In the genomic region with DNA sequence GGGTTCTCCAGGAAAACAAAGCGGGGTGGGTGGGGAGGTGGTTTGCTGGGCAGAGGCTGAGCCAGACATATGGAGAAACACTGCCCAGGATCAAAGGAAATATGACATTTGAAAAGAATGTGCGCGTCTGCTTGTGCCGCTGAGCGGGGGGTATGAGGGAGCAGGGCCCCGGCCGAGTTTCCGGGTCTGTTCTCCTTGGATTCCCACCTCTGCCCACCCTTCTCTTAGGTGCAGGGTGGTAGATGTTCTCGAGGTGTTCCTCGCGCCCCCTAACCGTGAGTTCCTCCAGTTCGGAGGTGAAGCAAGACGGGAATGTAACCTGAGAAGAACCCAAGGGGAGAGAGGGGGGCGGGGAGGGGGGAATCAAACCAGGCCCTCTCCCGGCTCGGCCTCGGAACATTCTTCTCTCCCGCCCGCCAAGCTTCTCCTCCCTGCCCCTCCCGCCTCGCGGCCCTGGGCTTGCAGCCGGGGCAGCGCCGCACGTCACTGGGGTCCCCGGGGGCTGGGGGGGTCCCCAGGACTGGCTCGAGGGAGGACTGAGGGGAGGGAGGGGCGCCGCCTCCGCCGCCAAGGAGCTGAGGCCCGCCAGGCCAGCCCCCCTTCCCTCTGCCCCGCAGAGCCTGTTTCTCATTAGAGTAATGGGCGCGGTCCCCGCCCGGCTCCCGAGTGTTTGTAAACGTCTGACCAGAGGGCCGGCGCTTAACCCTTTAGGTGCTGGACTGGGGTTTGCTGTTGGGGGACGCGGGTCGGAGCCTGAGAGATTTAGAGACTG, we compare ENCODE assay signal across 8 mouse cellular contexts. TPM values are rescaled to one million over a fixed set of nuclear protein-coding genes. Genes with fewer than 3 reads are reported as not detected.
A peak's percentile ranks its signal among the peaks of the same experiment; 100 is the strongest.
DNase-seq lines count a peak whose midpoint lies in the region; ATAC-seq and TF ChIP-seq lines count a peak whose summit lies in the region.

Nfatc4 (plus strand) TSS at position 154 of the 772 bp plus-strand sequence.

- peak within 1 kb of the TSS; percentile 27 for H3ac ChIP-seq in myocyte (ENCODE audit: control insufficient read depth, insufficient read length)

- no peak within 1 kb of the TSS for H3K27ac ChIP-seq in bone marrow macrophage, adult 2 months (ENCODE audit: insufficient read depth, low read depth, low read length)
- peak within 1 kb of the TSS; percentile 92 for H3K27ac ChIP-seq in gastrocnemius, adult 2 months
- H3K27ac ChIP-seq in hindbrain, embryonic 14.5 days = peak within 1 kb of the TSS; percentile 76
- peak within 1 kb of the TSS; percentile 96 for H3K27ac ChIP-seq in limb, embryonic 14.5 days (replicated peaks; ENCODE audit: low read depth, low read length)

- TF ChIP-seq CTCF in bone marrow macrophage, adult 2 months (IDR thresholded peaks at IDR 0.05; ENCODE audit: low read depth, low read length) = no peak
- TF ChIP-seq CTCF in gastrocnemius, adult 2 months (IDR thresholded peaks at IDR 0.05) = no peak

- WGBS in hindbrain, embryonic 14.5 days = under 1% methylated on average over 34 of the region's 46 CpGs
- WGBS in limb, embryonic 14.5 days = 3% methylated on average over 32 of the region's 46 CpGs

- H3K79me2 ChIP-seq in myocyte (ENCODE audit: control insufficient read depth, insufficient read depth) = no peaks in the 10 kb centered on the region

- no peak for TF ChIP-seq POLR2A in bone marrow macrophage, adult 2 months (IDR thresholded peaks at IDR 0.05; ENCODE audit: borderline replicate concordance, low read depth, low read length)
- no peak for TF ChIP-seq POLR2A in limb, embryonic 14.5 days (IDR thresholded peaks at IDR 0.05; ENCODE audit: borderline replicate concordance, extremely low read depth, insufficient read depth, insufficient read length)
- peak; percentile 21 for TF ChIP-seq POLR2A in myocyte (IDR thresholded peaks at IDR 0.05; ENCODE audit: insufficient read length, low read depth)

- ATAC-seq in hindbrain, embryonic 14.5 days (ENCODE audit: low FRiP score) = peak; percentile 74
- peak; percentile 80 for ATAC-seq in limb, embryonic 14.5 days (ENCODE audit: low FRiP score, low read depth)

- no peaks in the 10 kb centered on the region for H3K36me3 ChIP-seq in hindbrain, embryonic 14.5 days (replicated peaks; ENCODE audit: control insufficient read depth, insufficient read depth)
- H3K36me3 ChIP-seq in limb, embryonic 14.5 days (ENCODE audit: control insufficient read depth, insufficient read depth, low read length) = peaks cover 21% of the 10 kb centered on the region
- no peaks in the 10 kb centered on the region for H3K36me3 ChIP-seq in myocyte (ENCODE audit: control insufficient read depth, insufficient read depth)

- peaks cover 20% of the 10 kb centered on the region for H3K27me3 ChIP-seq in hindbrain, embryonic 14.5 days (ENCODE audit: control insufficient read depth, insufficient read depth, low read length)
- H3K27me3 ChIP-seq in limb, embryonic 14.5 days (ENCODE audit: control insufficient read depth, insufficient read depth, low read length) = no peaks in the 10 kb centered on the region
- H3K27me3 ChIP-seq in myocyte (ENCODE audit: control insufficient read depth, insufficient read depth, insufficient read length) = no peaks in the 10 kb centered on the region

- no peaks in the 10 kb centered on the region for H3K9me3 ChIP-seq in hindbrain, embryonic 14.5 days (ENCODE audit: control insufficient read depth, low read length)
- no peaks in the 10 kb centered on the region for H3K9me3 ChIP-seq in limb, embryonic 14.5 days (ENCODE audit: control insufficient read depth, low read length)

- intact Hi-C loops in gastrocnemius, adult 2 months (cut with DNase I) = loop anchor here (1.0 to 2.0 kb wide), 3 partner anchors 40 to 95 kb away; no protein-coding TSS in a partner anchor

- peak; percentile 61 to 62 for DNase-seq in layer of hippocampus, postnatal 10 days (ENCODE audit: low spot score in 2 of 2)
- no peak for DNase-seq in layer of hippocampus, adult 9-11 months
- DNase-seq in gastrocnemius, adult 2 months = peak; percentile 93
- DNase-seq in hindbrain, embryonic 14.5 days (ENCODE audit: low spot score) = peak; percentile 81
- DNase-seq in limb, embryonic 14.5 days (ENCODE audit: low spot score) = peak; percentile 94
- peak; percentile 73 for DNase-seq in urinary bladder, adult 2 months (ENCODE audit: low spot score)

- peak within 1 kb of the TSS; percentile 46 for H3K4me3 ChIP-seq in bone marrow macrophage, adult 2 months (ENCODE audit: insufficient read depth, low read length)
- peak within 1 kb of the TSS; percentile 83 for H3K4me3 ChIP-seq in gastrocnemius, adult 2 months
- peak within 1 kb of the TSS; percentile 43 for H3K4me3 ChIP-seq in hindbrain, embryonic 14.5 days (replicated peaks; ENCODE audit: low read length)
- H3K4me3 ChIP-seq in limb, embryonic 14.5 days (replicated peaks; ENCODE audit: low read length) = peak within 1 kb of the TSS; percentile 96
- H3K4me3 ChIP-seq in myocyte = peak within 1 kb of the TSS; percentile 31

- H3K4me1 ChIP-seq in bone marrow macrophage, adult 2 months (ENCODE audit: control insufficient read depth, insufficient read depth, low read length) = no peaks in the 10 kb centered on the region; the same call in 1 of the 2 replicates
- H3K4me1 ChIP-seq in hindbrain, embryonic 14.5 days (replicated peaks; ENCODE audit: control insufficient read depth, insufficient read depth, low read length) = peaks cover 19% of the 10 kb centered on the region
- peaks cover 17% of the 10 kb centered on the region; the same call in 1 of the 2 replicates for H3K4me1 ChIP-seq in limb, embryonic 14.5 days (ENCODE audit: control insufficient read depth, insufficient read depth, low read length)

- H3K4me2 ChIP-seq in hindbrain, embryonic 14.5 days (replicated peaks) = peak within 1 kb of the TSS; percentile 63
- H3K4me2 ChIP-seq in limb, embryonic 14.5 days (replicated peaks; ENCODE audit: low read depth, low read length, severe bottlenecking) = peak within 1 kb of the TSS; percentile 94
- H3K4me2 ChIP-seq in myocyte (ENCODE audit: low read depth) = peak within 1 kb of the TSS; percentile 83

- peak within 1 kb of the TSS; percentile 55 for H3K9ac ChIP-seq in hindbrain, embryonic 14.5 days
- peak within 1 kb of the TSS; percentile 59 for H3K9ac ChIP-seq in limb, embryonic 14.5 days (ENCODE audit: low read depth, low read length, severe bottlenecking)

TF ChIP-seq in myocyte, 11 proteins besides CTCF, POLR2A, EP300 and RAD21:
- TF ChIP-seq POLR2AphosphoS2 (IDR thresholded peaks at IDR 0.05; ENCODE audit: insufficient read length, low read depth) (no peak), TCF12 (IDR thresholded peaks at IDR 0.05; ENCODE audit: insufficient read depth, poor library complexity, severe bottlenecking) (no peak), CEBPB (IDR thresholded peaks at IDR 0.05; ENCODE audit: insufficient read depth, poor library complexity, severe bottlenecking) (no peak), REST (IDR thresholded peaks at IDR 0.05; ENCODE audit: insufficient read depth, insufficient read length) (no peak), MYOD1 (IDR thresholded peaks at IDR 0.05; ENCODE audit: control insufficient read depth in 1 of 3, insufficient read length in 2 of 3, low read depth in 2 of 3) (no peak), MAX (IDR thresholded peaks at IDR 0.05; ENCODE audit: low read depth) (no peak), E2F4 (IDR thresholded peaks at IDR 0.05; ENCODE audit: insufficient read depth) (no peak), MYOG (IDR thresholded peaks at IDR 0.05; ENCODE audit: control insufficient read depth in 1 of 3, insufficient read depth in 1 of 3, insufficient read length in 2 of 3, low read depth in 2 of 3) (no peak), TCF3 (IDR thresholded peaks at IDR 0.05; ENCODE audit: insufficient read length, low read depth) (no peak), USF1 (IDR thresholded peaks at IDR 0.05; ENCODE audit: low read depth) (no peak), SRF (IDR thresholded peaks at IDR 0.05; ENCODE audit: control insufficient read depth, insufficient read length, low read depth) (no peak)

RNA-seq across cellular contexts. Expression of gene Nfatc4, which starts in this region (rescaled TPM):
- total RNA-seq in layer of hippocampus, postnatal 10 days (2021) = 1 to 10 TPM; 3.9 to 5.8 TPM
- 0.36 and 0.99 TPM in 2 replicates for polyA plus RNA-seq in bone marrow macrophage, adult 2 months (2012; ENCODE audit: insufficient read depth, insufficient read length, missing spikeins)
- total RNA-seq in gastrocnemius, adult 2 months (2021) = 1 to 10 TPM; 3.4 to 3.8 TPM
- 9.4 and 10.1 TPM in 2 replicates for polyA plus RNA-seq in hindbrain, embryonic 14.5 days (2014; fragmentation: Nextera tagmentation; extraction: Ambion mirVana)
- 171 and 233 TPM in 2 replicates for polyA plus RNA-seq in limb, embryonic 14.5 days (2012; rRNA removed)
- polyA plus RNA-seq in limb, embryonic 14.5 days (2014; fragmentation: Nextera tagmentation; extraction: Ambion mirVana) = 83.5 and 114 TPM in 2 replicates
- polyA plus RNA-seq in myocyte (2012; fragmentation: generic; extraction: Trizol) = 2.8 TPM
- 37.9 and 44.3 TPM in 2 replicates for polyA plus RNA-seq in urinary bladder, adult 2 months (2012; rRNA removed)

Comparison
In these comparisons a context has a peak if more than half of its experiments do, and no peak if none do; other contexts are left out.
1. H3K4me3 ChIP-seq: peak in every context shown above with its lines; median percentile 96 in limb, embryonic 14.5 days; 83 in gastrocnemius, adult 2 months; 46 in bone marrow macrophage, adult 2 months; 43 in hindbrain, embryonic 14.5 days; 31 in myocyte.